Mouse (Mus musculus): ENCODE results near the gene Fam117b.

The Fam117b gene

DNA sequence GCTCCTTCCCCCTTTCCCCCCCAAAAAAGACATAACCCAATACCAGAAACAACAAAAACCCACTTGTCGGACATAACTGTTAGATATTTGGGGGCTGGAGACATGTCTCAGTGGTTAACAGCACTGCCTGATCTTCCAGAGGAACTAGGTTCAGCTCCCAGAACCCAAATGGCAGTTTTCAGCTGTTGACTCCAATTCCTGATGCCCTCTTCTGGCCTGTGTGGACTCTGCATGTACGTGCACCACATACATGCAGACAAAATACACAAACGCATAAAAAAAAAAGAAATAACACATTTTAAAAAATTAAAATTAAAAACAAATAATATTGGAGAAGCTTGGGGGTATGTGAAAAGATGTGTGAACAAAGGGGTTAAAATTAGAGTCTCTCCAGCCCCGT is 54.5 kb downstream of the Fam117b start:
- DNase-seq (ENCODE audit: low read depth, low spot score) = no peak

DNA sequence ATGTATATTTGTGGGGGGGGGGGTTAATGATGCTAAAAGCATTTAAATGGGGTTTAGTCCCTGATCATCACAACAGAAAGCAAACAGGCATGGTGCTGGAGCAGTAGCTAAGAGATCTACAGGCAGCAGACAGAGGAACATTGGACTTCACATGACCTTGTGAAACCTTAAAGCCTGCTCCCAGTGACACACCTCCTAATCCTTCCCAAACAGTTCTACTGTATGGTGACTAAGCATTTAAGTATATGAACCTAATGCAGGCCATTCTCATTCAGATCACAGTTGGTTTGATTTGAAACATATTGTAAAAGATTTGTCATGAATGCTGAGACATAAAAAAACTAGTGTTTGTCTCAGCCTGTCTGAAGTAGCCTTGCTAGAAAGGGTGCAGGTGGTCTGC is 73.8 kb downstream of the Fam117b start:
- DNase-seq (ENCODE audit: low read depth, low spot score) = no peak

DNA sequence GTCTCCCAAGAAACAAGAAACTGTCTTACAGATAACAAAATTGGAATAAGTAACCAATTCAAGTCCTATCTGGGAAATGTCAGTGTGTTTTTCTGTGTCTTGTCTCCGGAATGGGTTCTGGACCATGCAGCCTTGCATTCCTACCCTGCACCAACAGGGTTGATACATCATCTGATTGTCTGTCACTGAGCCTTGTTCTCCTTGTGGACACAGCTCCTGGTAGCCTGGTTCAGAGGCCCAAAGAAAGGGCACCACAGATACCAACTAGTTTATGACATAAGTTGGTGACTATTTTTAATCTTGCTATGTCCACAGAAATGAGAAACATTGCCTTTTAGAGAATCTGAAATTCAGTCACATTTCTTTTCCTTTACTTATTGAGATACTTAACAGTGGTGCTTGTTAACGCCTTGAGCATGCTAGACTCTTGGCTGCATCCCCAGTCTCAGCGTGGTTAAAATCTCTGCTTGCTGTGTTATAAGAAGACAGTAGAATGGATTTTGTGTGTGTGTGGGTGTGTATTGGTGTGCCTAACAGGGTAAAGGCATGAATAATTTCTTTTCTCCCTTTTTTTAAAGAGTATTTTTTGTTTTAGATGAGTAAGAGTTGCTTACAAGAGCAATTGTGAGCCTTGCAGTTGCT is 74.7 kb downstream of the Fam117b start:
- DNase-seq (ENCODE audit: low read depth, low spot score) = no peak

DNA sequence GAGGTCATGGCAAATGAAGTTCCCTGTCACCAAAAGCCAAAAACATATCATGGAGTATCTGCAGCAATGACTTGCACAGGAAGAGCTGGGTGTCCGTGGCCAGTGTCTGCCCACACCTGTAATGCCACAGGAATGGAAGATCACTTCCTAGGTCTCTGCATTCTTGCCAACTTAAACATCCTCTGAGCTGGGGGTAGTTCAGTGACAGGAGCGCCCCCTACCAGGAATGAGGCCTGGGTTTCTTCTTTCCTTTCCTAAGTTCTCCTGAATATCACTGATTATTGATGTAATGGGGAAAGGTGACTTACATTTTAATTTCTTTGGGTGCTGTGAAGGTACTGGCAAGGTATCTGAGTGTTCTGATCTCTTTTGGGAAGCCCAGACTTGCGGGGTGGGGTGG is 82.8 kb downstream of the Fam117b start:
- no peak for DNase-seq (ENCODE audit: low read depth, low spot score)

DNA sequence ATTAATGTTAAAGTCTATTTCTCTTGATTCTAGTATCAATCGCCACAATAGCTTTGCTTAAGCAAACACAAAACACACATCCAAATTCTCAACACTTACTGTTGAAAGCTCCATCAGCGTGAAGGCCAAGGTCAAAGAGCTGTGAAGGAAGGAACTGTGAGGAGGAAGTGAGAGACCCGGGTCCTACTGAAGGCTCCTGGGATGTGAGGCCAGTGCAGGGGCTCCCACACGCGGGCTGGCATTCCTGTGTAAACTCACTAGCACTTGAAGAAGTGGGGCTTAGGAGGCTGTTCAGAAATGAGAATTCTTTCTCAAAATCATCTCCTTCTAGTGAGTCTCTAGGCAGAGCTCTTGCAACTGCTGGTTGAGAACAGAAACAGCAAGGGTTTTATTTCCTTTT is 84.5 kb downstream of the Fam117b start:
- no peak for DNase-seq (ENCODE audit: low read depth, low spot score)

DNA sequence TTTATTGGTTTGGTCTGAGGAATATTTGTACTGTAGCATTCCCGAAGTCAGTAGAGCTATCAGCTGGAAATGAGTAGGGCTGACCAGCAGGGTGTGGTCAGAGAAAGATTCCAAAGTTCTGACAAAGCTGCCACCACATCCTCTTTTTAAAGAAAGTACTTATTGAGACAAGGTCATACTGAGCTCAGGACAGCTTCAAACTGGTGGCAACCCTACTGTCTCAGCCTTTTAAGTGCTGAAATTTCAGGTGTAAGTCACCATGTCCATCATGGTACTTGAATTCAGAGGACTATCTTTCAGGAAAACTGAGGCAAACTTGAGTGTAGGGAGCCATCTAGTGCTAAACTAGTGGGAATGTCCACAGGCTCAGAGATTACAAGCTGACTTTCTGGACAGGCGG is 87.5 kb downstream of the Fam117b start:
- DNase-seq (ENCODE audit: low read depth, low spot score) = no peak

DNA sequence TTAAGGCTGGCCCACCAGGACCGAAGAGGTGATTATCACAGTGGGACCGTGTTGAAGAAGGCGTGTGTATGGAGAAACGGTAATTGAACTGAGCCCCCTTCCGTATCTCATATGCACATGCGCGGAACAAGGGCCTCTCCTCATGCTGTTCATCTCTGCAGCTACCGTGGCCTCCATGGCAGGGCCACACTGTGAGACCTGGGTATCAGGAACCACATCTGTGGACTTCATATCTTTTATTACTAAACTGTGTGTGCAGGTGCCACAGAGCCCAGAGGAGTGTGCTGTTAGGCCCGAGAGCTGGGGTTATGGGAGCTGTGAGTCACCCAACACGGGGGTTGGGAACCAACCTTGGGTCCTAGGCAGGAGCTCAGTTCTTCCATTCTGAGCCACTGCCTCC is 94.5 kb downstream of the Fam117b start:
- no peak for DNase-seq (ENCODE audit: low read depth, low spot score)

DNA sequence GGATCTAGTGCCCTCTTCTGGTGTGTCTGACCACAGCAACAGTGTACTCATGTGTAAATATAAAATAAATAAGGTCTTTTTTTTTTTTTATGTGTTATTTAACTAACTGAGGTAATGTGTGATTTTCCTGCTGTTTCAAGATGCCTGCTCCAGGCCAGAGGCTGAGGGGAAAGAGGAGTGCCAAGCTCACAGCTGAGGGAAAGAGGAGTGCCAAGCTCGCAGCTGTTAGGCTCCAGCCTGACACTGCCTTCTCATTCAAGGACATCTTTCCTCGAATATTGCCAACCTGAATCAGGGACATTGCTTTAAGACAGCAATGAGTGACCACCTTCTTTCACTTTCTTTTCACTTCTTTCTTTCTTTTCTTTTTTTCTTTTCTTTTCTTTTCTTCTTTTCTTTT is 95.9 kb downstream of the Fam117b start:
- no peak for DNase-seq (ENCODE audit: low read depth, low spot score)

DNA sequence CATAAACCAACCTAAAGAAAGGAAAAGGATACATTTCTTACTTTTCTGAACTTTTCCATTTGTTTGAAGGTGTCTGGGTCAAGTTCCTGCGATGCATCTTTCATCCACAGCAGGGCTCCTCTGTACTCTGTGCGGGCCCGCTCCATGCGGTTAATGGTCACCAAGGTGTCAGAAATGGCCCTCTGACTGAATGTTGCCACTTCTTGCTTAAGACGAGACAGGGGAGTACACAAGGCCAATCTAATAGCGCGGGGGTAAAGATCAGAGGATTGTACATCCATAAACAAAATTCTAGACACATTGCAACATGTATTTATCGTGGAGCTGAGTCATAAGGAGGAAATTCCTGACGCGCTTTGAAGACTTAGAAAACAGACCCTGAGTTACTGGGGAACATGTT is 101.0 kb downstream of the Fam117b start:
- no peak for DNase-seq (ENCODE audit: low read depth, low spot score)

DNA sequence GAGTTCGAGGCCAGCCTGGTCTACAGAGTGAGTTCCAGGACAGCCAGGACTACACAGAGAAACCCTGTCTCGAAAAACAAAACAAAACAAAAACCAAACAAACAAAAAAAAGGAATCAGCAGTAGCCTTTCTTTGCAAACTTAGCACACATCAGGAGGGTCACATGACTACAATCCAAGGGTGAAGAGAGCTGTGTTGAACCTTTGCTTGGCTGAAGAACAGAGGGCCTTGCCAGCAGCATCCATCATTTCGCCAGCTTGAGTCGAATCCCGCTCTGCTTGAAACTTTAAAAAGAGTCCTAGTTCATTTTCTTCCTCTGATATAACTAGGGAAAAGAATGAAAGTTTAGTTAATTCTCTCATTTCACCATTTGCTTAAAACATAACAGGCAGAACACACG is 102.7 kb downstream of the Fam117b start:
- DNase-seq (ENCODE audit: low read depth, low spot score) = no peak

DNA sequence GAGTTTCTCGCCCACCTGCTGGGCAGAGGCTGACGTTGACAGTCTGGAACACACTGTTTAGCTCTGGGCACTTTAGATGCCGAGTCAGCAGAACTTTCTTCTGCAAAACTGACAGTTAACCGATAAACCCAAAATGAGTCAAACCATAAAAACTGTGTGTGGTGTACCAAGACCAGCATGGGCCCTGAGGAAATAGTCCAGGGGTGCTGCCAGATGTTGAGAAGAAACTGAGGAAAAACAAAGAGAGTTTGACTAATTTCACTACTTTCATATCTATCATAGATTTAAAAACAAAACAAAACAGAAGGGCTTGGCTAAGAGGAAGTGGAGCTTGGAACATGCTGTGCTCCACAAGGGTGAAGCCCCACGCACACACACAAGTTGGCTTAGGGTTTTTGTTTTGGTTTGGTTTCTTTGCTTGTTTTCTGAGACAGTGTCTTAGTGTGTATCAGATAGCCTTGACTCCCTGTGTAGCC is 103.4 kb downstream of the Fam117b start:
- no peak for DNase-seq (ENCODE audit: low read depth, low spot score)

DNA sequence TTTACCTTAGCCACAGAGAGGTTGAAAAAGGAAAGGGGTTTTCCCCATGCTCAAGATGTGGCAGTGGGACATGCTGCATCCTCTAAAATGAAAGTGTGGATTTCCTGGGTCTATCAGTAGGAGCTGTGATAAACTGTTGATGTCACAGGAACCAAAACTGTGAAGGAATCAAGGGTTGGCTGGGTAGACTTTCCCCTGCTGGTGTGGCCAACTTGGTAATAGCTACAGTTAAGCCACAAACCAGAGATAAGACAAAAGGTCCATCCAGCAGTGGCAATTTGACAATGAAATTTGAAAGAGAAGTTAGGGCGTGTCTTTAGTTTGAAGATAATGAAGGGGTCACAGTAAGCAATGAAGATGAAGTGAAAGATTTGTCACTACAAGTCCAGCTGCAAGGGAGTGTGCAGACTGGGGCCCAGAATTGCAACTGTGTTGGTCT is 104.2 kb downstream of the Fam117b start:
- no peak for DNase-seq (ENCODE audit: low read depth, low spot score)

Measured in embryo, embryonic 11.5 days (tissue).